Mouse (Mus musculus): ENCODE measurements around the gene Gm30191. TPM values are rescaled to one million over a fixed set of nuclear protein-coding genes. Genes with fewer than 3 reads are reported as not detected.
"Not testable (repeated sequence)": the region's sequence is repeated elsewhere in the genome, so short reads cannot be mapped to it uniquely, and the experiment has no call there.

The Gm30191 gene
- polyA plus RNA-seq, 1 experiment from 2014 or later = not detected

DNA sequence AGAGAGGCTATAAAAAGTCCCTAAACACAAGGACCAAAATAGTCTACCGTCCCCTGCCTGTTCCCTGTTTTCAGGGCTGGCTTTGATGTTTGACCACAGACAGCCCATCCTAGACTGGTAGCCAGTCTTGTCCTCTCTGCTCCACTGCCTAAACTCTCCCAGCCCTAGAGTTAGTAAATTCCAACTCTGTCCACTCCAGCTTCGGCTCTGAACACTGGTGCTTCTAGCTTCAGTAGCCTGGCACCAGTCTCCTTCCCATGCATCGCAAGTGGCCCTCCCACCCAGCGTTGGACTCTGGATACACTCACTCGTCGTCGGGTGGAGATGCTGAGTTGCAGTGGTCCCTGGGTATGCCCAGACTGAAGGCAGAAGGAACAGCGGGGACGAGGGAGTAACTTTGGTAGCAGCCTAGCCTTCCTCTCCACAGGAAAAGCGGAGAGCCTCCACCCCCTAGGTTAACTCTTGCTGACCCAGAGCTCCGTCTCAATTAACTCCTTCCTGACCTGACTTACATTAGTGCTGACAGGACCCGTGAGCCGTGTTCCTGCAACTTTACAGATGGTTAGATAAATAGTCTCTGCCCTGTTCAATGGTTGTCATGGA, 7.1 kb downstream of the Gm30191 start, which contains the start of gene Grrp1:
Gene Grrp1, minus strand, starts transcription at position 385 of the 603 bp plus-strand sequence.
- Histone ChIP-seq H3K27ac (no peak within 1 kb of the TSS), H3K4me2 (peak within 1 kb of the TSS; percentile 35), H3K27me3 (peaks cover 81% of the 10 kb centered on the region), H3K4me3 (replicated peaks) (peak within 1 kb of the TSS; percentile 16; the same call in 1 of the 2 replicates), H3K4me1 (peaks cover 80% of the 10 kb centered on the region), H3K9me3 (no peaks in the 10 kb centered on the region), H3K36me3 (replicated peaks) (no peaks in the 10 kb centered on the region), H3K9ac (no peak within 1 kb of the TSS)
- WGBS = under 1% methylated on average over 13 of the region's 13 CpGs
- ATAC-seq (ENCODE audit: low FRiP score) = no peak

DNA sequence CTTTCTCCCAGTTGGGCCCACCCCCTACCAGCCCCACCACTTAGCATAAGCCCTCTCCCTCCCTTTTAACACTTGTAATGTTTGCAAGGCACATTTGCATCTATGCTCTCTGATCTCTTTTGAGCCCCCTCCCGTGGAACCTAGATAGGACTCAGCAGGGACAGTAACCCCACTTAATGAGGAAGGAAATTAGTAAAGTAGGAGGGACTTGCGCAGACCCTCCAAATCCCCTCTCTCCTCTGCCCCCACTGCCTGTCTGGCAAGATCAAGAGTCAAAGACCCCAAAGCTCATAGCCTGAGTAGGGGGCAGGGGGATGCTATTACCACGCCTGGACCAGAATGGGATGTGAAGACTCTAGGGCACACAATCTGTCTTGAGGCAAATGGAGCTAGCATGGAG, 8.1 kb downstream of the Gm30191 start:
- Histone ChIP-seq H3K4me3 (replicated peaks) (no peak overlapping the region), H3K4me1 (peaks cover 73% of the 10 kb centered on the region), H3K27ac (no peak overlapping the region)

GRCm38 (mm10) chr4:134255854-134256253, 9.1 kb downstream of the Gm30191 start:
- no peak overlapping the region for H3K4me3 ChIP-seq (replicated peaks)
- no peak overlapping the region for H3K27ac ChIP-seq
- peaks cover 64% of the 10 kb centered on the region for H3K4me1 ChIP-seq
- H3K9me3 ChIP-seq = no peaks in the 10 kb centered on the region
- no peaks in the 10 kb centered on the region for H3K36me3 ChIP-seq (replicated peaks)
- H3K9ac ChIP-seq = no peak overlapping the region
- WGBS = 15% methylated on average over 4 of the region's 4 CpGs
- ATAC-seq (ENCODE audit: low FRiP score) = no peak
- H3K27me3 ChIP-seq = peaks cover 61% of the 10 kb centered on the region
- H3K4me2 ChIP-seq = no peak overlapping the region

More for the DNA sequence above, 8.1 kb downstream of the Gm30191 start:
- H3K9ac ChIP-seq = no peak overlapping the region
- H3K4me2 ChIP-seq = no peak overlapping the region
- peaks cover 71% of the 10 kb centered on the region for H3K27me3 ChIP-seq
- H3K36me3 ChIP-seq (replicated peaks) = no peaks in the 10 kb centered on the region
- WGBS = 12% methylated on average over 3 of the region's 3 CpGs
- no peak for ATAC-seq (ENCODE audit: low FRiP score)
- H3K9me3 ChIP-seq = no peaks in the 10 kb centered on the region

- no peaks in the 10 kb centered on the region for H3K36me3 ChIP-seq (replicated peaks)
- WGBS = 8% methylated on average over 19 of the region's 19 CpGs
- H3K4me1 ChIP-seq = peaks cover 57% of the 10 kb centered on the region
- no peak overlapping the region for H3K4me2 ChIP-seq
- no peaks in the 10 kb centered on the region for H3K9me3 ChIP-seq
- H3K9ac ChIP-seq = no peak overlapping the region
- no peak overlapping the region for H3K27ac ChIP-seq
- no peak for ATAC-seq (ENCODE audit: low FRiP score)
- no peak overlapping the region for H3K4me3 ChIP-seq (replicated peaks)
- H3K27me3 ChIP-seq = peaks cover 53% of the 10 kb centered on the region
Measured at GRCm38 (mm10) chr4:134256407-134257197, 9.9 kb downstream of the Gm30191 start.

DNA sequence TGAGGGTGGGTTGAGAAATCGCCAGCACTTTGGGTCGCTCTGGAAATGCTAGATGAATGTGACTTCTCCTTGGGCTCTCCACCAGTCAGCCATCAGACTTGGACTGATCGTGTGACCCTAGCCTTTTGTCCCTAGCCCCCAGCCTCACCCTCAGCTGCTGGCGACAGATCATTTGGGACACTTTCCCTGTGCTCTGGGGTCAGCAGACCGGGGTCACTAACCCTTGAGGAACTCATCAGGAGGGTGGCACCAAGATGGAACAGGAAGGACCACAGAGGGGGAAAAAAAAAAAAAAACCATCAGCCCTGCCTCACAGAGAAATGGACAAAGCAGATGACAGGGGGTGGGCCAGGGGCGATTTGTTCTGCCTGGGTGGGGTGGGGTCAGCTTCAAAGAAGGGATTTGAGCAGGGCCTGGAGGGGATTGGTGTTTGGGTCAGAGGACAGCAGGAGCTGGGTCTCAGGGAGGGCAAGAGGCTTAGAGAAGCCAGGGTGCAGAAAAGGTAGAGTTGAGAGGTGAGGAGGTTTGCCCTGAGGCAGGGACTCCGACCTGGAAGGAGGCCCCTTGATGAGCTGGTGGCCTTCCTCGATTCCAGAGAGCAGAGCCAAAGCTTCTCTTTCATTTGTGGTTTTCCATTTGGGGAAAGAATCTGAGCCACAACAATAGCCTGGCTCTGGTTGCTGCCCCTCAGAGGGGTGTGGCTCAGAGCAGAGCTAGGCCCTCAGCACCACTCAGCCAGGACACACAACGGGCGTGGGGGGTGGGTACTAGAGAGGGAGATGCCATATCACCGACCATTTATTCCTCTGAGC, 10.7 kb downstream of the Gm30191 start:
- peaks cover 49% of the 10 kb centered on the region for H3K4me1 ChIP-seq
- no peak for ATAC-seq (ENCODE audit: low FRiP score)

DNA sequence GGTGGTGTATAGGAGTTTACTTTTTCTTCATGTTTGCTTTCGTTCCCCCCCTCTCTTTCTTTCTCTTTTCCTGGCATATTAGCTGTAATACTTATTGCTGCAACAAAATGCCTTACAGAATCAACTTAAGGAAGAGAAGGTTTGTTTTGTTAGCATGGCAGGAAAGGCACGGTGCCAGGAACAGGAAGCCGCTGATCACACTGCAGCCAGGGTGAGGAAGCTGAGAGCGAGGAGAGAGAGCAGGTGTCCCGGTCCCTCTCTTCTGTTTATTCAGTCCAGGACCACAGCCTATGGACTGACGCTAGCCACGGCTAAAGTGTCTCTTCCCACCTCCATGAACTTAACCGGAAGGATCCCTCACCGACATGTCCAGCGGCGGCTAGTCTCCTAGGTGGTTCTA, 11.6 kb downstream of the Gm30191 start:
- peaks cover 43% of the 10 kb centered on the region for H3K4me1 ChIP-seq

More for the DNA sequence above, 10.7 kb downstream of the Gm30191 start:
- peaks cover 45% of the 10 kb centered on the region for H3K27me3 ChIP-seq
- H3K27ac ChIP-seq = no peak overlapping the region
- H3K9me3 ChIP-seq = no peaks in the 10 kb centered on the region
- no peaks in the 10 kb centered on the region for H3K36me3 ChIP-seq (replicated peaks)
- H3K9ac ChIP-seq = no peak overlapping the region
- 6% methylated on average over 11 of the region's 11 CpGs for WGBS
- H3K4me2 ChIP-seq = no peak overlapping the region
- H3K4me3 ChIP-seq (replicated peaks) = no peak overlapping the region

DNA sequence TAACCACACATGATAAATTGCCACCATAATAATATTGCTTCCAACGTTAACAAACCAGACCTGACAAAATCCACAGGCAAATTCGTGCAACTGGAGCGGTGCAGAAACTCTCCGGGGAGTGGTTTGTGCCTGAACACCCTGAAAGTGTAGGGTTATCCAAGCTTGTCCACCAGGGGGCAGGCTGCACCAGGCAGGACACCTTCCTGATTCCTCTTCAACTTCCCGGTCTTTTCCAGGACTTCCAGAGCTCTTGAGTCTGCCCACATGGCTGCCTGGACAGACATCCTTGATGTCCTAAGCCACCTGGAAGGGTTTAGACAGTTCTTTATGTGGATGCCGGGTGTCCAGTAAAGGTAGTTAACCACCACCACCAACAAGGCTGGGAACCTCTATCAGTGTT, 16.5 kb downstream of the Gm30191 start:
- WGBS = 41% methylated on average over 6 of the region's 6 CpGs

More for the DNA sequence above, 11.6 kb downstream of the Gm30191 start:
- no peak for ATAC-seq (ENCODE audit: low FRiP score)
- no peak overlapping the region for H3K4me2 ChIP-seq
- H3K27ac ChIP-seq = no peak overlapping the region
- no peak overlapping the region for H3K4me3 ChIP-seq (replicated peaks)
- no peaks in the 10 kb centered on the region for H3K36me3 ChIP-seq (replicated peaks)
- H3K27me3 ChIP-seq = peaks cover 36% of the 10 kb centered on the region
- no peak overlapping the region for H3K9ac ChIP-seq
- H3K9me3 ChIP-seq = no peaks in the 10 kb centered on the region
- WGBS = 69% methylated on average over 11 of the region's 11 CpGs

DNA sequence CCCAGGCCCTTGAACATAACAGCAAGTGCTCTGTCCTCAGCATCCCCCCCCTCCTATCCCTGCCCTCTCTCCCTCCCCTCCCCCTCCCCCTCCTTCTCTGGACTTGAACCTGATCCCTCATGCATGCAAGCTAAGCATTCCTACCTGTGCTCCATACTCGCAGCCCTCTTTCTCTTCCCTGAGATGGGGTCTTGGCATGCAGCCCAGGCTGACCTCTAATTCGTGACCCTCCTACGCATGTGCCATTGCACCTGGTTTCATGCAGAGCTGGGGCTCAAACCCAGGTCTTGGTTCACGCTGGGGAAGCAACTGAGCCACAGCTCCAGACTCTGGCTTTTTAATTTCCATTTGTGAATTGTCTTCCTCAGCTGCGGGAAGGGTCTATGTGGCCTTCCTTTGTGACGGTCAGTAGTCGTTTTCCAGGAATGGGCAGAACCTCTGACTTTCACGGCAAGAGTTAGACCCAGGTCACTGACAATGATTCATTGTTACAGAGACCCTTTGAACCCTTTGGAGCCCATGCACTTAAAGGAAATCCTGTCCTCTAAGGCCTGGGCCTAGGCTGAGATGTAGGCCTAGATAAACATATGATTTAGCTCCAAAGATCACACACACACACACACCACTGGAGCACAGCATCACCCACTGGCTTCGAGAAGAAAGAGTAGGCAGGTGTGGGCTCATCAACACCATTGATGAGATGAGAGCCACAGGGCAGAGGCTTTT, 19.3 kb downstream of the Gm30191 start:
- no peaks in the 10 kb centered on the region for H3K36me3 ChIP-seq (replicated peaks)
- H3K9ac ChIP-seq = no peak overlapping the region
- H3K27me3 ChIP-seq = no peaks in the 10 kb centered on the region
- H3K27ac ChIP-seq = no peak overlapping the region
- no peak overlapping the region for H3K4me3 ChIP-seq (replicated peaks)
- no peak overlapping the region for H3K4me2 ChIP-seq
- H3K4me1 ChIP-seq = no peaks in the 10 kb centered on the region
- no peaks in the 10 kb centered on the region for H3K9me3 ChIP-seq
- WGBS = 71% methylated on average over 9 of the region's 9 CpGs
- ATAC-seq (ENCODE audit: low FRiP score) = no peak

More for the DNA sequence above, 16.5 kb downstream of the Gm30191 start:
- no peaks in the 10 kb centered on the region for H3K9me3 ChIP-seq
- H3K4me3 ChIP-seq (replicated peaks) = no peak overlapping the region
- H3K27ac ChIP-seq = no peak overlapping the region
- no peaks in the 10 kb centered on the region for H3K4me1 ChIP-seq
- H3K9ac ChIP-seq = no peak overlapping the region
- H3K27me3 ChIP-seq = no peaks in the 10 kb centered on the region
- no peaks in the 10 kb centered on the region for H3K36me3 ChIP-seq (replicated peaks)
- no peak overlapping the region for H3K4me2 ChIP-seq
- ATAC-seq (ENCODE audit: low FRiP score) = no peak

DNA sequence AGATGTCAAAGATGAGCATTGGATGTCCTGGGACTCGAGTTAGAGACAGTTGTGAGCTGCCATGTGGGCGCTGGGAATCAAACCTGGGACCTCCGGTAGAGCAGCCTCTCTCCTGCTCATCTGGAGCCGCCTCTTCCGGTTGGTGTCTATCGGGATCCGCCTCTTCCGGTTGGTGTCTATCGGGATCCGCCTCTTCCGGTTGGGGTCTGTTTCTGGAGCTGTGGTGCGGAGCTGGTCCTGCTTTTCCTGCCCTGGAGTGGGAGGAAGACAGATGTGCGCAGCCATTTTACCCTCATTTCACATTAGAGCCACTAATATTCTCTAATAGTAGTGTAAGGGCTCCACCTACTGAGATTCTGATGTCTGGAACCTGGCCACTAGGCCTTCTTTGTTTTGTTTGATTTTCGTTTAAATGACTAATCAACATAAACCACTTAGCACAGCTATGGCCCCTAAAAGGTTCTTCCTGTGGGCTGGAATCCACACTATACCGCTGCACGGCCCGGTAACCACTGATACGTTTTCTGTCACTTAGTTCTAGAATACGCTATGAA, 21.4 kb downstream of the Gm30191 start:
- no peak overlapping the region for H3K4me2 ChIP-seq
- WGBS = 88% methylated on average over 19 of the region's 19 CpGs

GRCm38 (mm10) chr4:134269622-134270021, 22.9 kb downstream of the Gm30191 start:
- H3K4me3 ChIP-seq (replicated peaks); H3K4me1 ChIP-seq; H3K27me3 ChIP-seq; H3K4me2 ChIP-seq; H3K36me3 ChIP-seq (replicated peaks); H3K9ac ChIP-seq; H3K27ac ChIP-seq; ATAC-seq (ENCODE audit: low FRiP score); H3K9me3 ChIP-seq: not testable (repeated sequence)

More for the DNA sequence above, 21.4 kb downstream of the Gm30191 start:
- Histone ChIP-seq H3K4me1 (no peaks in the 10 kb centered on the region), H3K27ac (no peak overlapping the region), H3K9ac (no peak overlapping the region), H3K36me3 (replicated peaks) (no peaks in the 10 kb centered on the region), H3K27me3 (no peaks in the 10 kb centered on the region), H3K9me3 (no peaks in the 10 kb centered on the region), H3K4me3 (replicated peaks) (no peak overlapping the region)
- ATAC-seq (ENCODE audit: low FRiP score) = no peak

- H3K4me2 ChIP-seq = no peak overlapping the region
- no peak overlapping the region for H3K4me3 ChIP-seq (replicated peaks)
- no peak for ATAC-seq (ENCODE audit: low FRiP score)
- WGBS = 85% methylated on average over 7 of the region's 7 CpGs
- H3K27me3 ChIP-seq = no peaks in the 10 kb centered on the region
- H3K9ac ChIP-seq = no peak overlapping the region
- H3K9me3 ChIP-seq = no peaks in the 10 kb centered on the region
- H3K36me3 ChIP-seq (replicated peaks) = peaks cover 15% of the 10 kb centered on the region
- no peaks in the 10 kb centered on the region for H3K4me1 ChIP-seq
- no peak overlapping the region for H3K27ac ChIP-seq
Measured at GRCm38 (mm10) chr4:134271979-134272378, 25.2 kb downstream of the Gm30191 start.

All from forebrain, embryonic 12.5 days (tissue).